Mouse (Mus musculus) cerebellum, adult 2 months (tissue): Measurements from ENCODE around the gene Baiap2l1. TPM values are rescaled to one million over a fixed set of nuclear protein-coding genes. Genes with fewer than 3 reads are reported as not detected.
A peak's percentile ranks its signal among the peaks of the same experiment; 100 is the strongest.

Source experiments
- DNase-seq, 2 experiments: peaks; one replicate each; pipeline ENCODE4 v3.0.0; 2021
- H3K27ac ChIP-seq: fragments of 200-500 bp; 2 replicates; pipeline ENCODE4 v1.5.1; 2012; ENCODE audit warnings: low read length, control low read depth, inconsistent platforms; ENCODE audit not compliant: insufficient read depth
- H3K27me3 ChIP-seq: fragments of 200-500 bp; 2 replicates; pipeline ENCODE4 v1.6.1; 2012; ENCODE audit warnings: inconsistent platforms, mild to moderate bottlenecking, low read length, moderate library complexity; ENCODE audit not compliant: control insufficient read depth, insufficient read depth
- H3K4me1 ChIP-seq: fragments of 200-500 bp; 2 replicates; pipeline ENCODE4 v1.6.1; 2011; ENCODE audit warnings: low read length; ENCODE audit not compliant: control insufficient read depth, insufficient read depth
- H3K4me3 ChIP-seq: fragments of 200-500 bp; replicated peaks from 2 replicates; pipeline ENCODE3; 2011; ENCODE audit warnings: mild to moderate bottlenecking, low read depth, low read length, control low read depth; ENCODE audit not compliant: insufficient read depth
- CTCF ChIP-seq: fragments of 200-500 bp; IDR thresholded peaks from 2 replicates; pipeline ENCODE4 v1.5.1; 2011; ENCODE audit warnings: low read depth, mild to moderate bottlenecking, control low read depth, low read length, moderate library complexity, borderline replicate concordance; ENCODE audit not compliant: insufficient read depth
- POLR2A ChIP-seq: fragments of 200-500 bp; IDR thresholded peaks from 2 replicates; pipeline ENCODE4 v1.6.1; 2011; ENCODE audit warnings: low read length, control low read depth, borderline replicate concordance; ENCODE audit not compliant: insufficient read depth
- WGBS: fragments of 180-500 bp; shearing (Covaris S2); methylation state at CpG from one replicate; pipeline ENCODE4 v1.1.7; 2018; 5-methylcytosine and 5-hydroxymethylcytosine counted together
- polyA plus RNA-seq: library from polyadenylated mRNA; depleted of rRNA; stranded (reverse); fragments of >200 nt; gene quantifications from 2 replicates; pipeline ENCODE4 v1.2.3, GENCODE M21; 2012

Baiap2l1 gene
- polyA plus RNA-seq, 1 experiment, result 0.34 TPM

- TF ChIP-seq POLR2A (no peak), CTCF (no peak)
- peaks cover 12% of the 10 kb centered on the region; the same call in 1 of the 2 replicates for H3K4me1 ChIP-seq
- peak; percentile 29 to 32 for DNase-seq
- no peak overlapping the region for H3K4me3 ChIP-seq
- H3K27me3 ChIP-seq, result no peaks in the 10 kb centered on the region
- 45% methylated on average over 8 of the region's 8 CpGs for WGBS
- no peak overlapping the region for H3K27ac ChIP-seq
These were observed 90.2 kb downstream of the Baiap2l1 start for GRCm38 (mm10) chr5:144267535-144268241.

- TF ChIP-seq POLR2A, result no peak
- TF ChIP-seq CTCF, result no peak
- Histone ChIP-seq H3K27ac (no peak overlapping the region), H3K4me1 (peaks cover 40% of the 10 kb centered on the region), H3K27me3 (no peaks in the 10 kb centered on the region), H3K4me3 (no peak overlapping the region)
- DNase-seq, result no peak
- 77% methylated on average over 13 of the region's 13 CpGs for WGBS
These were observed 94.4 kb downstream of the Baiap2l1 start for GRCm38 (mm10) chr5:144263496-144263895.

- TF ChIP-seq CTCF, result no peak
- TF ChIP-seq POLR2A, result no peak
- no peaks in the 10 kb centered on the region for H3K27me3 ChIP-seq
- H3K4me3 ChIP-seq, result no peak overlapping the region
- H3K4me1 ChIP-seq, result peaks cover 44% of the 10 kb centered on the region
- peak in 1 of 2 experiments; percentile 22 for DNase-seq
- WGBS, result 23% methylated on average over 9 of the region's 9 CpGs
- H3K27ac ChIP-seq, result no peak overlapping the region
These were observed 94.8 kb downstream of the Baiap2l1 start for GRCm38 (mm10) chr5:144263082-144263481.

- Histone ChIP-seq H3K4me1 (peaks cover 54% of the 10 kb centered on the region), H3K27me3 (no peaks in the 10 kb centered on the region), H3K4me3 (no peak overlapping the region), H3K27ac (no peak overlapping the region)
- no peak for TF ChIP-seq CTCF
- TF ChIP-seq POLR2A, result no peak
- WGBS, result 41% methylated on average over 5 of the region's 5 CpGs
- no peak for DNase-seq
These were observed 96.1 kb downstream of the Baiap2l1 start for GRCm38 (mm10) chr5:144261829-144262228.

- no peak overlapping the region for H3K4me3 ChIP-seq
- no peak overlapping the region for H3K27ac ChIP-seq
- WGBS, result 87% methylated on average over 9 of the region's 9 CpGs
- H3K27me3 ChIP-seq, result no peaks in the 10 kb centered on the region
- DNase-seq, result no peak
- peaks cover 56% of the 10 kb centered on the region for H3K4me1 ChIP-seq
- TF ChIP-seq POLR2A, result no peak
- TF ChIP-seq CTCF, result no peak
These were observed 96.6 kb downstream of the Baiap2l1 start for GRCm38 (mm10) chr5:144261309-144261708.

- TF ChIP-seq CTCF, result no peak
- no peak for TF ChIP-seq POLR2A
- Histone ChIP-seq H3K4me3 (no peak overlapping the region), H3K4me1 (peaks cover 58% of the 10 kb centered on the region), H3K27ac (no peak overlapping the region), H3K27me3 (no peaks in the 10 kb centered on the region)
- 46% methylated on average over 8 of the region's 8 CpGs for WGBS
- peak in 1 of 2 experiments; percentile 17 for DNase-seq
These were observed 97.4 kb downstream of the Baiap2l1 start for GRCm38 (mm10) chr5:144260464-144260863.

- Histone ChIP-seq H3K4me1 (peaks cover 58% of the 10 kb centered on the region), H3K27ac (no peak overlapping the region), H3K27me3 (no peaks in the 10 kb centered on the region), H3K4me3 (no peak overlapping the region)
- WGBS, result 68% methylated on average over 6 of the region's 6 CpGs
- TF ChIP-seq CTCF, result no peak
- no peak for TF ChIP-seq POLR2A
- no peak for DNase-seq
These were observed 98.7 kb downstream of the Baiap2l1 start for GRCm38 (mm10) chr5:144259228-144259627.

GRCm38 (mm10) chr5:144258687-144259086 lies 99.2 kb downstream of the Baiap2l1 start:
- TF ChIP-seq CTCF, result no peak
- TF ChIP-seq POLR2A, result no peak
- DNase-seq, result no peak
- Histone ChIP-seq H3K4me3 (no peak overlapping the region), H3K27me3 (no peaks in the 10 kb centered on the region), H3K27ac (no peak overlapping the region), H3K4me1 (peaks cover 56% of the 10 kb centered on the region)
- WGBS, result 33% methylated on average over 2 of the region's 2 CpGs
